Mouse (Mus musculus) large intestine, adult 2 months (tissue): Measurements from ENCODE around the gene St3gal3. TPM values are rescaled to one million over a fixed set of nuclear protein-coding genes. Genes with fewer than 3 reads are reported as not detected.
A peak's percentile ranks its signal among the peaks of the same experiment; 100 is the strongest.

Source experiments
- DNase-seq: peaks from one replicate; pipeline ENCODE4 v3.0.0-alpha.2; 2012; ENCODE audit warnings: low read depth, low spot score
- WGBS: fragments of 180-500 bp; shearing (Covaris S2); methylation state at CpG from one replicate; pipeline ENCODE4 v1.1.7; 2018; 5-methylcytosine and 5-hydroxymethylcytosine counted together
- polyA plus RNA-seq: library from polyadenylated mRNA; depleted of rRNA; stranded (reverse); fragments of >200 nt; gene quantifications from 2 replicates; pipeline ENCODE4 v1.2.3, GENCODE M21; 2012

The St3gal3 gene
- polyA plus RNA-seq, 1 experiment = 12.2 TPM

DNA sequence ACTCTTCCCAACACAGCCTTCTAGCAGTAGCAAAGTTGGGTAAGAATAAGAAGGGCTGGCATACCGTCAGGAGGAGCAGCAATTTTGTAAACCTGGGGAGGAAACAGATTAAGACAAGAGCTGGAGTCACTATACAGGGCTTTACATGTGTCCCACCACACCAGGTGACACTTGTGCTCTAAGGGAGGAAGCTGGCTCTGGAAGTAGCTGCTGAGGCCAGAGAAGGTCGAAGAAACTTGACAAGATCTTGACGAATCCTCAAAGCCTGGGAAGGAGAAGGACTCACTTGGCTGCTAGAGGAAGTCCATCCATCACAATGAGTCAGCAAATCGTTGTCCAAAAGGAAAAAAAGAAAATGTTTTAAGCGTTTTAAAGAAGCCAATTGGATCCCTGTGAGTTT lies 218.3 kb downstream of the St3gal3 start:
- WGBS = 69% methylated on average over 5 of the region's 5 CpGs

GRCm38 (mm10) chr4:117915489-117916105 lies 219.1 kb downstream of the St3gal3 start:
- 1% methylated on average over 19 of the region's 19 CpGs for WGBS
- DNase-seq = no peak

More for the DNA sequence above, 218.3 kb downstream of the St3gal3 start:
- no peak for DNase-seq

- WGBS = under 1% methylated on average over 61 of the region's 61 CpGs
Observed at GRCm38 (mm10) chr4:117914591-117915442, 219.9 kb downstream of the St3gal3 start, which contains the start of gene Ipo13. TSS of gene Ipo13 (minus strand) at chr4:117914999.

DNA sequence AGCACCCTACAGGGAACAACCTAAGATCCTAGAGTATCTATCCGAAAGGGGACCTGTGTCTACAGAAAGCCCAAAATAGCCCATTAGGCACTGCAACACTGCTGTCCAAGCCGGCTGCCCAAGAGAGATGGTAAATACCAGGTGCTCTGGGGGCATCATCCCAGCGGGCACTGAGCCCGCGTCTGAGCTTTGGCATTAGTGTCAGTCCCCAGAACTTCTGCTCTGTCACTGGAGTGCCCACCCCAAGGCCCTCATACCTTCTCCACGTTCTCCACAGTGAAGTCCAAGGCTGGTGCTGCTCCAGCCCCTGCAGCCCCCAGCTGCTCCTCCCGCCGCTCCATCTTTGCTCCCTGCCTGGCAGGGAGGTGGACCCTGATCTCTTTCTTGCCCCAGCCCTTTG lies 220.7 kb downstream of the St3gal3 start:
- WGBS = 7% methylated on average over 8 of the region's 8 CpGs

More at GRCm38 (mm10) chr4:117914591-117915442, 219.9 kb downstream of the St3gal3 start, which contains the start of gene Ipo13:
- peak; percentile 88 for DNase-seq

DNA sequence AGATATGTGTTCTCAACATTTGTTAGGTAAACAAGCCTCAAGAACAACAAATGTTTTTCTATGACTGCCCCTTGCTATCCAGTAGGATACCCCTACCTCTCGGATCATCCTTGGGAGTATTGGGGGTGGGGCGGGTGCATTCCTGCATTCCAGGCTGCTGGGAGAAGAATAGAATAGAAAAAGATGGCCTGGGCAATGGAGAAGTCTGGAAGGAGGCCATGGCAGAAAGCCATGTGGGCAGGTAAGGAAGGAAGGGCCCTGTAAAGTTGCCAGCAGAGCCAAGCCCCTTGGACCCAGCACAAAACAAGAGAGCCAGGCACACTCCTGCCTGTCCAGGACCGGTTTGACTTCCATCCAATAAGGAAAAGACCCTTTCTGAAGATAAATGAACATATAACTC lies 221.3 kb downstream of the St3gal3 start:
- DNase-seq = no peak
- WGBS = 20% methylated on average over 3 of the region's 3 CpGs

More for the DNA sequence above, 220.7 kb downstream of the St3gal3 start:
- DNase-seq = no peak

DNA sequence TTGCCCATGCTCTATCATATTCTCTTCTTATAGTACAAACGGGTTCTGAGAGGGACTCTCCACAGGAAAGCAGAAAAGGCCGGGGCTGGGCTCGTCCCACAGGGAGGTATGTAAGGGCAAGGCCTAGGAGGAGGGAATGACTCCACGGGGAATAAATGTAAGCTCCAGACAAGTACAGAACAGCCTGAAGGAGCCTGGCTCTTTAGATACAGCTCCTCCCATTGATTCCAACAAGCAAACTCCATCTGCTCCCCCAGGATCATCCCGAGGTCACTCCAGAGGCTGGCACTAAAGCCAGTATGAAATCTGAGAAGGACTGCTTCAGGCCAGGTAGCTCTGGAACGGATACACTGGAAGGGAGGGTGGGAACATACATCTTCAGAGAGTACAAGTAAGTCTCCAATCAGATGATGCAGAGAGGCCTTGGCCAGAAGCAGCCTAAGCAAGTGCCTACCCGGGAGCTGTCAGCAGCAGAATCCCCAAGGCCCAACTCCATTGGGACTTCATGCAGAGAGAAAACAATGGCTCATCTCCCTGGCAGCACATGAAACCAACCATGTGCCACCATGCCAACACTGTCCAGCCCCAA lies 221.9 kb downstream of the St3gal3 start:
- no peak for DNase-seq
- 70% methylated on average over 7 of the region's 7 CpGs for WGBS

- WGBS = 97% methylated on average over 13 of the region's 13 CpGs
- no peak for DNase-seq
Observed at GRCm38 (mm10) chr4:117912131-117912561, 222.6 kb downstream of the St3gal3 start.

- no peak for DNase-seq
- WGBS = 81% methylated on average over 8 of the region's 8 CpGs
Observed at GRCm38 (mm10) chr4:117908834-117909453, 225.8 kb downstream of the St3gal3 start.

DNA sequence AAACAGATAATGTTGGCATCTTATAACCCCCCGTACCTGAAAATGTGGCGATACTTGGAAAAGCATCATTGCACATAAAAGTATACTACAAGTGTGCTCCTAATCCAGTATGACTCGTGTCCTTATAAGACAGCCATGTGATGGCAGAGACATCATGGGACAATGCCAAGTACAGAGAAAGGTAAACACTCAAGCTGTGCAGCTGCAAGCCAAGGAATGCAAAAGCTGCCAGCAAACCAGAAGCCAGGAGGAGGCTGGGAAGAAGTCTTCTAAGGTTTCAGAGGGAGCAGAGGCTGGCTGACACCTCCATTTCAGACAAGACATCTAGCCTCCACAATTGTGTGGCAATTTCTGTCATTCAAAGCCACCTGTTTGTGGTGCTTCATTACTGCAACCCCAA lies 228.5 kb downstream of the St3gal3 start:
- no peak for DNase-seq
- WGBS = 38% methylated on average over 3 of the region's 3 CpGs

DNA sequence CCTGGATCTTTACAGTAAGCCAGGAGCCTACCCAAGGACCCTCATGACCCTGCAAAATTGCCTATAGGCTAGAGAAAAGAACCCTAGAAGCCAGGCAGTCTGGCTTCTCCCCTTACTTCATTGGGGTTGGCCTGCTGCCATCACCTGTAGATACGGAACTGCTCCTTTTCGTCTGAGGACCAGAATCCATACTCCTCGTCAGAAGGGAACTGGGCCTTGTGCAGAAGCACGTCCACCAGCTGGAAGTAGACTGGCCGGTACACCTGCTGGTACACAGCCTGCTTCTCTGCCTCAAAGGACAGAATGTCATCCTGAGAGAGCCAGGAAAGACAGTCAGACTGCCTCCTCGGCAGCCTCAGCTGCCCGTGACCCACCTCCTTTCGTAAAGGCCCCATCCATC lies 230.0 kb downstream of the St3gal3 start:
- DNase-seq = no peak
- 88% methylated on average over 8 of the region's 8 CpGs for WGBS

DNA sequence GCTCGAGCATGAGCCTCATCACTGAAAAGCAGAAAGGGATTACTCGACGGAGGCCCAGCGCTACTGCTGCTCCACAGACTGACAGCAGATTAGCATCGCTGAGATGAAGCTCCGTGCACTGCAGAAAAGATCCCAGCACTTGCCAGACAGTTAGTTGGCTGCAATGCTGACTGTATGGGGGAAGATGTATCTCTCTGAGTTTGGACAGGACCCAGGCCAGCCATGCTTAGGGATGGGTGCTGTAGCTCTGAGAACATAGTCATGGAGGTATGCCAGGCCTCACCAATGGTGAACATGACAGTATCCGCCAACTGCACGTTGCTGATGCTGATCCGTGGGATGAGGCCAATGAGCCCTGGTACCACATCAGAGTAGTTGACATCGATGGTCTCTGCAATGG lies 230.6 kb downstream of the St3gal3 start:
- DNase-seq = no peak
- 90% methylated on average over 10 of the region's 10 CpGs for WGBS

DNA sequence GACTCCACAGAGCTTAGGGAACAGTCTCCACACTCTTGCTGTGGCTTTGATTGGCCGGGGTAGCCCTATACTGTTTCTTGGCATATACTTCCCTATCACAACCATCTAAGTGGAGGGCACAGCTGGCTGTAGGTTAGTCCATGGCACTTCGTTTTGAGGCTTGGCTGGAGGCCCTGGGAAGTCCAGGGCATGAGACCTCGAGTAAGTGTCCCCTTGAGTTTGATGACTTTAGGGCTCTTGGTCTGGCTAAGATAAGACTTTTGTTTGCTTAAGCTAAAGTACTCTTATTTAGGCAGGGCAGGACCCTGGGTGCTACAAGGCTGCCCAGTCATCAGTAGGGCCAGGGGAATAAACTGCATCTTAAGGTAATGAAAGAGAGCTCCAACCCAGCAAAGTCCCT lies 236.6 kb downstream of the St3gal3 start:
- WGBS = 44% methylated on average over 3 of the region's 3 CpGs
- DNase-seq = no peak

GRCm38 (mm10) chr4:117896031-117896430 lies 238.7 kb downstream of the St3gal3 start:
- DNase-seq = no peak
- 97% methylated on average over 6 of the region's 6 CpGs for WGBS

- WGBS = 87% methylated on average over 7 of the region's 7 CpGs
- no peak for DNase-seq
Observed at GRCm38 (mm10) chr4:117895339-117895738, 239.4 kb downstream of the St3gal3 start.

DNA sequence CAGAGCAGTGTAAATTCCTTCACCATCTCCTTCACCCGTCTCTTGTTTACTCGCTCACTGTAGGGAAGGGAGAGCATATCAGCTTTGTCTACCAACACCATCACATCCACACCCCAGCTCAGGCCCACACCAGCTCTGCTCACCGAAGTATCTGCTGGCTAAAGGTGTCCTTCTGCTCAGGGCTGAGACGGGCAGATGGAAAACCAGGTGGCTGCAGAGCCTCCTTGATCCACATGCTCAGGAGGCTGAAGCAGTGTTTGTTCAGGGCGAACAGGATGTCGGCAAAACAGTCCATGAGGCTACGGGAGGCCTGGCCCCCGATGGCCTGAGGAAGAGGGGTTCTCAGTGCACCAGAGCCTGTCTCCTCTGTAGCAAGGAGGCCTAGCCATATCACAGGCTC lies 240.1 kb downstream of the St3gal3 start:
- DNase-seq = no peak

GRCm38 (mm10) chr4:117893376-117893775 lies 241.3 kb downstream of the St3gal3 start:
- no peak for DNase-seq
- 9% methylated on average over 9 of the region's 9 CpGs for WGBS

More for the DNA sequence above, 240.1 kb downstream of the St3gal3 start:
- WGBS = 89% methylated on average over 8 of the region's 8 CpGs

DNA sequence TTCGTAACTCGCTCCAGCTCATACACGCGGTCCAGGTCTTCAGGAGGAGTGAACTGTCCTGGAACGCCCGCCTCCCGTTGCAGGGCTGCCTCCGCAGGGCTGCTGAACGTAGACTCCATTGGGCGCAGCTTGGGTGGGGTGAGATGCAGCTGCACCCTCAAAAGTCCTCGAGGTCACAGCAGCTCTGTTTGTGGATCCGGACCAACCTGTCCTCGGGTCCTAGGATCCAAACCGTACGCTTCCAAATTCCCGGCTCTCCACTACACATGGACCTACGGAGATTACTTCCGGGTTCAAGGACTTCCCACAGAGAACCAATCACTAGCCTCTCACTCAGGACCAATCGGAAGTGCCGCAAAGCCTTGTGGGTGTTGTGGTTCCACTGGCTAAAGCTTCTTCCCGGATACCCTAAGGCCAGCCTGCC lies 243.0 kb downstream of the St3gal3 start, which contains the start of gene Dph2:
Dph2 (minus strand) TSS at position 295 of the 424 bp plus-strand sequence.
- peak; percentile 92 for DNase-seq
- WGBS = under 1% methylated on average over 21 of the region's 21 CpGs

DNA sequence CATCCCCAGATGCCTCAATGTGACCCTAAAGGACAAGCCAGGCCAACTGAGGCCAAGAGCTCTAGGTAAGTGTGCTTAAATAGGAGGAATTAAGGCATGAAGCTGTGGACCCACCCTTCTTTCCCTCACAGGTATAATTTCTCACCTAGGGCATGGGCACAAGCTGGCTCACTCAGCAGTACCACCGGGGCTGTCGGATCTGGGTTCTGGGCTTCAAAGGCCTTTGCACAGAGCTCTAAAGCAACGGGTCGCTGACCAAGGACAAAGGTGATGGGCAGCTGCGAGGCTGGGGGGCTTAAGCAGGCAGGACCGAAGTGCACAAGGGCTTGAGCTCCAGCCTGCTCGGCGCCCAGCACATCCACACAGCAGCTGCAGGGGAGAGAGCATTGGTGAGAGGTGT lies 244.0 kb downstream of the St3gal3 start:
- WGBS = 88% methylated on average over 8 of the region's 8 CpGs
- DNase-seq = no peak

- no peak for DNase-seq
- 90% methylated on average over 14 of the region's 14 CpGs for WGBS
Observed at GRCm38 (mm10) chr4:117890031-117890430, 244.7 kb downstream of the St3gal3 start.

GRCm38 (mm10) chr4:117889471-117889870 lies 245.2 kb downstream of the St3gal3 start:
- 94% methylated on average over 15 of the region's 15 CpGs for whole genome bisulfite sequencing
- no peak for DNase-seq
